22 mouse cellular contexts compared by ENCODE assay signal in genomic region chr16:93967893-93968292, GRCm38 (mm10). TPM values are rescaled to one million over a fixed set of nuclear protein-coding genes. Genes with fewer than 3 reads are reported as not detected.
DNase-seq lines count a peak whose midpoint lies in the region; TF ChIP-seq lines count a peak whose summit lies in the region.
"Had no signal": no experiment of that assay in that cellular context is flagged by ENCODE, and none has a peak within 500 bp of the region (broad histone marks: within the 10 kb centered on the region; RNA-seq: fewer than 3 reads in every experiment).

No protein-coding gene starts in this region.

- no peaks in the 10 kb centered on the region for H3K9me3 ChIP-seq in CH12.LX (replicated peaks; ENCODE audit: low read length)
- H3K9me3 ChIP-seq: G1E had no signal

- H3K36me3 ChIP-seq in CH12.LX (replicated peaks in 1 of 2; ENCODE audit: control insufficient read depth in 1 of 2, insufficient read depth in 1 of 2, low read length in 1 of 2): no peaks in the 10 kb centered on the region
- H3K36me3 ChIP-seq: G1E had no signal

- no peak for TF ChIP-seq RAD21 in CH12.LX (IDR thresholded peaks at IDR 0.05; ENCODE audit: low read depth, low read length)

- no peak for TF ChIP-seq EP300 in CH12.LX (IDR thresholded peaks at IDR 0.05; ENCODE audit: low read length)

- in situ Hi-C loops in CH12.LX (cut with MboI; ENCODE audit: low pct_ligation_motif_present, low pct_unique_long_range_greater_than_20kb, low sequenced_read_pairs): no loop called here

- peak overlapping the region; percentile 62; the same call in 1 of the 2 replicates for H3K4me2 ChIP-seq in CH12.LX (ENCODE audit: insufficient read depth, low read depth, poor library complexity, severe bottlenecking)

- TF ChIP-seq POLR2A in CH12.LX (IDR thresholded peaks at IDR 0.05; ENCODE audit: low read depth, low read length): peak; percentile 64

- no peak overlapping the region for H3K9ac ChIP-seq in CH12.LX (ENCODE audit: insufficient read depth, low read depth)

- H3K4me3 ChIP-seq in CH12.LX (replicated peaks in 1 of 3; ENCODE audit: low read depth in 2 of 3, low read length in 2 of 3, poor library complexity in 1 of 3): peak overlapping the region in 2 of 3 experiments; percentile 1 to 21

- TF ChIP-seq CTCF in CH12.LX (conservative IDR thresholded peaks at IDR 0.05 in 1 of 2, IDR thresholded peaks at IDR 0.05 in 1 of 2; ENCODE audit: low read depth in 2 of 2, low read length in 2 of 2): no peak

- H3K27ac ChIP-seq in CH12.LX (ENCODE audit: insufficient read depth, low read depth): no peak overlapping the region

- no peaks in the 10 kb centered on the region for H3K79me2 ChIP-seq in CH12.LX (replicated peaks; ENCODE audit: control insufficient read depth, extremely low read depth, insufficient read depth, poor library complexity, severe bottlenecking)

- H3K4me1 ChIP-seq in CH12.LX (ENCODE audit: control insufficient read depth in 1 of 2, insufficient read depth in 2 of 2): peaks cover 30 to 51% of the 10 kb centered on the region in 2 experiments

- DNase-seq in CH12.LX (ENCODE audit: extremely low read depth): no peak
- DNase-seq in lung, postnatal 36 days: no peak
- DNase-seq: adrenal gland, adult 2 months; adrenal gland, adult 8-10 months; adrenal gland, postnatal 10 days; adrenal gland, postnatal 14 days; adrenal gland, postnatal 25 days; adrenal gland, postnatal 36 days; B cell, adult 2 months; cerebellum, adult 11 months; cerebellum, adult 11-12 months; cerebellum, adult 18-20 months; cerebellum, adult 2 months; cerebellum, adult 8-10 months had no signal

- dilution Hi-C loops in CH12.LX (cut with MboI; ENCODE audit: extremely low pct_ligation_motif_present, extremely low pct_unique_long_range_greater_than_20kb, low sequenced_read_pairs): no loop called here

- no peaks in the 10 kb centered on the region for H3K27me3 ChIP-seq in CH12.LX (replicated peaks)
- H3K27me3 ChIP-seq: Patski had no signal

TF ChIP-seq in CH12.LX, 34 proteins besides CTCF, POLR2A, EP300 and RAD21:
- peak; percentile 23; the same call in 1 of the 2 replicates for TF ChIP-seq ETS1 (conservative IDR thresholded peaks at IDR 0.05; ENCODE audit: low read depth, low read length)
- peak; percentile 98 for TF ChIP-seq ZMIZ1 (IDR thresholded peaks at IDR 0.05; ENCODE audit: low read depth, low read length)
- TF ChIP-seq MAFK (IDR thresholded peaks at IDR 0.05; ENCODE audit: insufficient replicate concordance, low read length): no peak
- TF ChIP-seq TBP (conservative IDR thresholded peaks at IDR 0.05; ENCODE audit: low read depth, low read length): no peak
- TF ChIP-seq IRF4 (IDR thresholded peaks at IDR 0.05; ENCODE audit: low read depth, low read length): 0 out of 2 replicates have a peak, but pooled peaks have one; percentile 13
- peak; percentile 46; the same call in 1 of the 2 replicates for TF ChIP-seq POLR2AphosphoS2 (IDR thresholded peaks at IDR 0.05; ENCODE audit: low read depth, low read length)
- no peak for TF ChIP-seq MXI1 (IDR thresholded peaks at IDR 0.05; ENCODE audit: low read depth, low read length)
- TF ChIP-seq USF1 (IDR thresholded peaks at IDR 0.05; ENCODE audit: low read depth, low read length): no peak
- 0 out of 2 replicates have a peak, but pooled peaks have one; percentile 32 for TF ChIP-seq SIN3A (IDR thresholded peaks at IDR 0.05; ENCODE audit: low read length)
- TF ChIP-seq MAX (IDR thresholded peaks at IDR 0.05; ENCODE audit: low read length): peak; percentile 25; the same call in 1 of the 2 replicates
- peak; percentile 51 for TF ChIP-seq NELFE (IDR thresholded peaks at IDR 0.05; ENCODE audit: low read depth, low read length)

RNA-seq across cellular contexts. Expression of gene Cldn14, which starts 40.7 kb away (rescaled TPM):
- total RNA-seq in CH12.LX (2012; rRNA removed) (0.25 and 0.38 TPM in 2 replicates), CH12.LX (2014; rRNA removed) (0.15 and 0.39 TPM in 2 replicates)
- polyA plus RNA-seq in CH12.LX (2012; ENCODE audit: insufficient read length, low read depth): 0.21 and 0.71 TPM in 2 replicates
- total RNA-seq: adrenal gland, adult 18-20 months; adrenal gland, adult 2 months; adrenal gland, adult 8-10 months; adrenal gland, postnatal 25 days; adrenal gland, postnatal 36 days; G1E; MEL had no signal
- polyA plus RNA-seq: activated CD4-positive, CD25-positive, alpha-beta regulatory T cell, adult 4 months; brain, embryonic 14.5 days; C2C12; CD4-positive, CD25-positive, alpha-beta regulatory T cell, adult 4 months; G1E; Patski had no signal
